Mouse (Mus musculus) T-helper 17 cell (primary cell): ENCODE data around the gene Srp72.

Experiments
- in situ Hi-C, 2 experiments: fragments of 300-600 bp; cut with MboI, MseI; formaldehyde crosslinking; loops; 1 replicate in 1 of 2; 2 replicates in 1 of 2; pipeline ENCODE4 v1.15.1; 2025; ENCODE audit warnings: high pct_unique_total_duplicates in 2 of 2

Gene Srp72

DNA sequence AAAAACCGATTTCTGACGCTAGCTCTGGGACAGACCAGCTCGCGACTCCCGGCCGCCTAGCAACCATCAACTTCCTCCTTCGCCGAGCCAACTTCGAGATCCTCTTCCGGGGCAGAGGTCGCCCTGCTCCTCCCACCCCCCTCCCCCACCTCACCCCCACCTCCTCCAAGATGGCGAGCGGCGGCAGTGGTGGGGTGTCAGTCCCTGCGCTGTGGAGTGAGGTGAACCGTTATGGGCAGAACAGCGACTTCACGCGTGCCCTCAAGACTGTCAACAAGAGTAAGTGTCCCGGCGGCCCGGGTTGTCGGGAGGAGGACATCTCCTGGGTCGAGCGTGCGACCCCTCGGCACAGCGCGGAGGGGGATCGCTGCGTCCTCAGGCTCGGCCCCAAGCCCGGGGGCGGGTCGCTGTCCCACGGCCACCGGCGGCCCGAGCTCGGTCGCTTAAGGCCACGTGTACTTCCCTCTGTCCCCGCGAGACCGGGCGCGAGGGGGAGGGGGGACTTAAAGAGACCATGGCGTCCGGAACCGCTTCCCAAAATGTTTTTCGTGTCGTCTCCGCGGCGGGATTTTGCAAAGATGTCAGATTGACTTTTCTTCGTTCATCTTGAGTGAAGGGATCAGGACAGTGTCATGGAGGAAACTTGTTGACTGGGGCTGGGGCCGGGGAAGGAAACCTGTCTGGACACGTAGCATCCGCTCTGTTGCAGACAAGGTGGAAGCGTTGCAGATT, at the start of gene Srp72:
TSS of gene Srp72 (plus strand) at position 130 of the 732 bp plus-strand sequence.
- in situ Hi-C loops: no loop called here

GRCm38 (mm10) chr5:76928124-76928832, 46.2 kb upstream of the Srp72 start:
- in situ Hi-C loops: no loop called here

DNA sequence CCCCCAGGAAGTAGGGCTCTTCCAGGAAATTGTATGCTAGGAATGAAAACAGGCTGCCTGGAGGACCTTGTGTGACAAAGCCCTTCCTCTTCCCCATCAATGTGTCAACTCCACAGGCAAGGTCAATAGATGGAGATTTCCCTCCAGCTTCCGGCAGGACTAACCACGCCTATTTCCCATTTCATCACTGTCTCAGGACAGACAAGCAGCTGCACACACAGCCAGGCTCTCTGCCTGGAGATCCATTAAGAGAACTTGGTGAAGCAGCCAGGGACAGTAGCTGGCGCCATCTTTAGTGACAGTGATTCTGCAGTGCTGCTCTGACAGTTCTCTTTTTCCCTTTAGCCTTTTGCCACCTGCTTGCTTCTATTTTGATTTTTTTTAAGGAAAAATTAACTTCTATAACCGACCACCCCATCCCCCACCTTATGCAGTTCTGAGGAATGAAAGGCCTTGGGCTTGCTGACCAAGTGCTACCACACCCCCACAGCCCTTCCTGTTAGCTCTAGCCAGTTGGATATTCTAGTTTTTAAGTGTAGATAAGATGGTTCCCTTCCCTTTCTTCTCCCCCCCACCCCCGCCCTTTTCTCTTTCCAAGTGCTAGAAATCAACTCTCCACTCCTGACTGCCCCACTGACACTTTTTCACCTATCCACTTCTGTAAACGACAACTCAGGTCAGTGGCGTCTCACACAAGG, 45.2 kb upstream of the Srp72 start:
- in situ Hi-C loops: no loop called here

DNA sequence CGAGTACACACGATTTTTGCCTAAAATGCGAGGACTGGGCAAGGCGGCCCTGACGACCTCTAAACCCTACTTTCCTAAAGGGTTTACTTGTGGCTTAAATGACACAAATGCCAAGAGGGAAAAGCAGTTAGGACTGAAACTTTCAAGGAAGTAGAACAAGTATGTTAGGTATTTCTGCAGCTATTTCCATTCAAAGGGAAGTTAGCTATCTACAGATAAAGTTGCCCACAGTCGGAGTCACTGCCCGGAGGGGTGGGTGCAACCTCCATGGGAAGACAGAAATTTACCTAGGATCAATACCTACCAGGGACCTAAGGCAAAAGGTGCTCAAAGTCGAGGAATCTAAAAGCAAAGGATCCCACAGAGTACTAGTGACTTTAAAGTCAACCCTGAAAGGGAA, 34.8 kb upstream of the Srp72 start:
- in situ Hi-C loops: no loop called here

DNA sequence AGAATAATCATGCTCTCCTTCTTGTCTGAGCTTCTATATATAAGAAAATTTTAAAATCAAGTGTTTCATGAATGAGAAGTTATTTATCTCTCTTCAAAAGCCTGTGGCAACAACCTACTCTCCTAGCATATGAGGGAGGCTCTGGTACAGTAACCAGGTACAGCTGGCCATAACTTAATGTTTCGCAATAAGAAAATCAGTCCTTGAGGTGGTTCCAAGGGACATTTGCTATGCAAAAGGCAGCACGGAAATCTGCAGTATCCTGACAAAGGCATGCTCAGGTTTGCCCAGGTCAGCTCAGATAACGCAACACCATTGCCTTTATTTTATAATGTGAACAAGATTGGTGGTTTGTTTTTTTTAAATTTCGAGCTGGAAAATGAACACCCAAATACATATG, 32.5 kb upstream of the Srp72 start:
- in situ Hi-C loops: no loop called here

DNA sequence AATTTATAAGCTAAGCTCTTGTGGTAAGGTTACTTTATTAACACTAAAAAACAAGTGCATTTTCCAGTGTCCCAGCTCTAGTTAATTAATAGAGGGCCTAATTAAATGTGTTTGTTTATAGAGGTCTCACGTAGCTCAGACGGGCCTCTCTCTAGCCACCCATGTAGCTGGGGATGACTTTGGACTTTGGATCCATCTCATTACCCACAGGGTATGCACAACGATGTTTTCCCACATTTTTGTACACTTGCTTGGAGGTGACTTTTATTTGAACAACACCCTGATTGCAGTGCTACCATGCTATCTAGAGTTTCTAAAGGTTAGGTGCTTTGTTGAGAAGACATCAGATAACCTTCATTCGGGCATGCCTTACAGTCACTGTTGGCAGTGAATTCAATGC, 32.0 kb upstream of the Srp72 start:
- in situ Hi-C loops: no loop called here

GRCm38 (mm10) chr5:76944965-76945677, 29.4 kb upstream of the Srp72 start:
- in situ Hi-C loops: no loop called here

DNA sequence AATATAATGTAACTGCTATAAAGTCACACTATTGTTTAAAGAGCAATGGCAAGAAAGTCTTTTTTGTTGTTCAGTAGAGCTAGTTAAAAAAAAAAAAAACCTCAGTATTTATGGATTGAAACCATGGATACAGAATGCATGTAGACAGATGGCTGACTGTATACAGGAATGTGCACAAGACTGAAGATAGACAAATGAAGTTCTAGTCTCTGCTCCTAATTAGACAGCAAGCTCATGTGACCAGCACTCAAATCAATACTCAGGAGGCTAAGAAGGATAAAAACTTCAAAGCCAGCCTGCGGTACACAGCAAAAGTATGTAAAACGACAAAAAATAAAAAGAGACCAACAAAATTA, 28.8 kb upstream of the Srp72 start:
- in situ Hi-C loops: no loop called here

- in situ Hi-C loops: no loop called here
These were observed 27.3 kb upstream of the Srp72 start for GRCm38 (mm10) chr5:76947142-76947541.

- in situ Hi-C loops: no loop called here
These were observed 26.7 kb upstream of the Srp72 start for GRCm38 (mm10) chr5:76947758-76948157.

- in situ Hi-C loops: loop anchor here in 1 of 2 experiments (5.0 kb wide), 1 partner anchor 43 kb away; the partner anchor contains the start of gene Aasdh
These were observed 24.0 kb upstream of the Srp72 start for GRCm38 (mm10) chr5:76950343-76951105.

DNA sequence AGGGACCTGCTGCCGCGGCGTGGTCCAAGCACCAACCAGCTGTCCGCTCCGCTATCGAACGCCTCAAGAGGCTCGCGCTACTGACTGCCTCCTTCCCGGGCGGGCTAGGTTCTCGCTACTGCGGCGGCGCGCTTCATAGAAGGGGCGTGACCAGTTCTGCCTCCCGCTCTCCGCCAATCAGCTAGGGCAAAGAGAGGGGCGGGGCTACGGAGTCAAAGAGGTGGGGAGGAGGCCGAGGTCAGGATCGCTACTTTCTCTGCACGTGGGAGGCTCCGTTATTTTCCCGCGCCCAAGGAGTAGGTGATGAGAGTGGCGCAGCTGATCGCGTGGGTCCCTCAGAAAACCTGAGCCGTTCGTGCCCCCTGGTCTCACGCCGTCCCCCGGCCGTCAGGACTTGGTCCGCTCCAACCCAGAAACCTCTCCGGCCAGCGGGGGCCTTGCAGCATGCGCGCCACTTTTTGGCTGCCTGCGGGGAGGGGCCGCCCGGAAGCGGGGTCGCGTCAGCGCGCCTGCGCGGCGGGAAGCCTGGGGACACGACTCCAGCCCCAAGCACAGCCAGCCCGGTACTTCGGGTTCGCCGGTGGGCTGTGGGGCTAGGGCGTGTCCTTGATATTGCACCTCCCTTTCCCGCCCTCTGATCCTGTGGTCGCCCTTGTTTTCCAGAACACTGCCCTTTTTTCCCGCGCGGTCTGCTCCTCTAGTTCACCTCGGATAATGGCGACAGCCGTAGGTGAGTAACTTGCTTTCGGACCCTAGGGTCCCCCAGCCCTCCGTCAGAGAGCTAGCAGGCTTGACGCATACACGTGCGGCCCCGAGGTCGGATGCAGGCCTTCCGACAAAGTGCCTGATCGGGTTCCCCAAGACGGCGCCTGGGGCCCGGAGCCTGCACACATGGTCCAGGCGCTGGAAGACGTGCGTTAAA, 23.1 kb upstream of the Srp72 start, which contains the start of the genes Paics and Ppat:
TSS of gene Paics (plus strand) at position 202 of the 922 bp plus-strand sequence.
TSS of gene Ppat (minus strand) at position 473 of the 922 bp plus-strand sequence.
- in situ Hi-C loops: loop anchor here in 1 of 2 experiments (5.0 kb wide), 1 partner anchor 44 kb away; the partner anchor contains the start of gene Aasdh

DNA sequence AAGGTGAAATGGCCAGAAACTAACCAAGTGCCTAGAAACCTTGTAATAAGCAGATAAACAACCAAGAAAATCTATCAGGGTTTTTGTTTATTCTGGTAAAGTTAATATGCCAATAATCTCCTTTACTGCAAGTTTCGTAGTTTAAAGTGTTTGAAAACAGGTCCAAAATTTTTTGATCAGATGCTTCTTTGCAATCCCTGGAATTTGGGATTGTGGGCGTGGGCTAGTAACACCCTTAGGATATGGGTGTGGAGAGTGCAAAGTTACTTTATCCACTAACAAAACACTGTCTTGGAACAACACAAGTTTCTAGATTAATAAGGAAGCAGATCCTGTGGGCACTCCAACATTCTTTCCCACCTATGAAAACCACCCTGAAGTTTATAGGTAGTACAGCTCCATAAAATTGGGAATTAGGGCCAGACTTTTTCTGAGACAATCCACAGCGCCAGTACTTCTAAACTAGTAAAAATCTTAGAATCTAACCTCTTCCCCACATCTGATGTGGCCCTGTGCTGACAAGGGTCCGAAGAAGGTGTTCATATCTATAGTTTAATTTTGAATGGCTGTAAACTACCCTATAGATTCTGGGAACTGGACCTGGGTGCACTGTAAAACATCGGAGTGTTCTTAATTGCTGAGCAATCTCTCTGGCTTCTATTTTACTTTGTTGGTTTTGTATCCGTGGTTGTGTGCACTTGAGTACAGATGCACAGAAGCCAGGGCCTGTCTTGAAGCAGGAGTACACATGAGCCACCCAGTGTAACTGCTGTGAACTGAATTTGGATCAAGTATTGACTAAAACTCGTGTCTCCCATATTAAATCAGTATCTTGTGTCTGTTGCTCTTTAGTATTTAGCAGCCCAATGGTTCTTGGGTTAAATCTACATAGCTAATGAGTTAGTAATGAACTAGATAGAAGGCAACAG, 22.1 kb upstream of the Srp72 start:
- in situ Hi-C loops: loop anchor here in 1 of 2 experiments (5.0 kb wide), 1 partner anchor 45 kb away; the partner anchor contains the start of gene Aasdh

- in situ Hi-C loops: loop anchor here in 1 of 2 experiments (5.0 kb wide), 1 partner anchor 46 kb away; the partner anchor contains the start of gene Aasdh
These were observed 20.7 kb upstream of the Srp72 start for GRCm38 (mm10) chr5:76953794-76954193.

DNA sequence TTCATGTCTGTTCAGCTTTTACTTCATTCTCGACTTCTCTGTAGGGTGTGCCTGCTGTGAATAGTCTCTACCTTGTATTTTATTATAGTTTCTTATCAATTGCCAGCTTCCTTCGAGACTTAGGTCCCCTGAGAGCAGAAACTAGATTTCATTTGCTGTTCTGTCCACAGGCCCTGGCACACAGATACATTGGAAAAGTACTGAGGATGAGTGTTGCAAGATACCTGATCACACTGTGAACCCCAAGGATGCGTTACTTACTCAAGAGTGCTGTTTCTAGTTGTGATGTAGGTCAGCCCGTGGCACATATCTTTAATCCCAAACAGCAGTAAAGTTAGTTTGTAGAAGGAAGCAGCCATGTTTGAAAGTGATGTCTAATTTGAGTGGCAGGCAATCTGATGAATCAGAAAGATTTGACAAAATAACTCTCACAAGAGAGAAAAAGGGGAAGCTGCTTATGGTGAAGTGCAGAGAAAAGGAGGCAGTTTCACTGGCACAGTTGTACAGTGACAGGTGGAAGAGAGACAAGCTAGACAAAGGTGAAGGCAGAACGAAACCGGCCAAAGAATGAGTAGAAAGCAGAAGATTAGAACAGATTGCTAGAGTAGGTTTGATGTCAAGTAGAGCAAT, 20.1 kb upstream of the Srp72 start:
- in situ Hi-C loops: loop anchor here in 1 of 2 experiments (5.0 kb wide), 1 partner anchor 47 kb away; the partner anchor contains the start of gene Aasdh

DNA sequence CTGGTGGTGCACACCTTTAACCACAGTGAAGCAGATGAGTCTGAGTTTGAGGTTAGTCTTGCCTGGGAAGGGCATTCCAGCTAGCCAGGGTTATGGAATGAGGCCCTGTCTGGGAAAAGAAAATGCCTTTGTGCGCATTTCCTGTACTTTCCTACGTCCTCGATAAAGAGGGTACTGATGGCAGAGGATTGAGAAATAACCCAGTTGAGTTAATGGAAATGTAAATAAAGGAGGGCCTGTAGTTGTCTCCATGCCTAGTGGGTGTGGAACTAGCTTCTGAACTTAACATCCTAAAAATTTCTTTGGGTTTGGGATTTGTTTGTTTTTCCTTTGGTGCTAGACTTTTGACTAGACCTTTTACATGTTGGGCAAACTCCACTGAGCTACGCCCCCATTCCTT, 19.0 kb upstream of the Srp72 start:
- in situ Hi-C loops: loop anchor here in 1 of 2 experiments (5.0 kb wide), 1 partner anchor 33 kb away; no protein-coding TSS in a partner anchor

DNA sequence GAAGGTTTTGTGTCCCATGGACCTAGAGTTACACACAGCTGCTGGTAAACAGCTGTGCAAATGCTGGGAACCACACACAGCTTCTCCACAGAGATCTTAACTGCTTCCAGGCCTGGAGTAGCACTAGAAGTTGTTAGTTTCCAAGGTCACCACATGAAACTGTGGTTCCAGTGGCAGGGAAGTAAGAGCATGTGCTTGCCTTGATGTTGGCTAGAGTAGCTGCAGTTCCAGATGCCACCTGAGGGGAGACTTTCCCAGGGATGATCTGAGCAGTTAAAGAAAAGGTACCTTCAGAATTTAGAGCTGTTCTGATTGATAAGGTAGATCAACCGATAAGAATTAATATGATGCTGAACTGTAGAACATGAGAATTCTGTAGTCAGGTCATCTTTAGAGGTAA, 16.5 kb upstream of the Srp72 start:
- in situ Hi-C loops: loop anchor here in 1 of 2 experiments (5.0 kb wide), 1 partner anchor 36 kb away; no protein-coding TSS in a partner anchor
